Mouse (Mus musculus) naive thymus-derived CD4-positive, alpha-beta T cell, adult 2 months (primary cell): ENCODE data around the gene Tmem30c.
A peak's percentile ranks its signal among the peaks of the same experiment; 100 is the strongest.

Experiments
- DNase-seq: peaks from one replicate; pipeline ENCODE4 v3.0.0-alpha.2; 2011; ENCODE audit warnings: low read depth

The Tmem30c gene

DNA sequence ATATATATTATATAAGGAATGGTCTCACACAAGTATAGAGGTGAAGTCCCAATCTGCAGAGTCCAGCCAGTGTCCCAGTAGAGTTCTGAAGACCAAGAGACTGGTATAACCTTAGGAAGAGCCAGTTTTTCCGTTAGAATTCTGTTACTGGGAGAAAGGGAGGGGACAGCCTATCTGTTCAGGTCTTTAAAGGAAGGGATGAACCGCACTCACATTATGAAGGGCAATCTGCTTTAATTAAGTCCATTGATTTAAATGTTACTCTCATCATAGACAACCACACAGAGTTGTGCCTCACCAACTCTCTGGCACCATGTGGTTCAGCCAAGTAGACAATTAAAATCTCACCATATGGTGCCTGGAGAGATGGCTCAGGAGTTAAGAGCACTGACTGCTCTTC lies at the start of gene Tmem30c:
Gene Tmem30c (minus strand): TSS at position 101 of the 400 bp plus-strand sequence.
- no peak for DNase-seq

DNA sequence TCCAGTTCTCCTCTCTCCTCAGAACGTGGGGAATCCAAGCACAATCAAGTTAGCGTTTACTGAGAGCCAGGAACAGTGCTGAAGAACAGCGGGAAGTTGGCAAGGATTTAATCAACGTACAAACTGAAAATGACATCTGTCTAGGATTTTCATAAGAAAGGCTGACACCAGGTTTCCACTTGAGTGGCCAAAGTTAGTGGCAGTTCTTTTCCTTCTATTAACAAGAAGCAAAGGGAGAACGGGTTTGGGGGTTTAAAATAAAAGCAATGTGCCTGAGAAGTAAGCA lies 47.9 kb upstream of the Tmem30c start:
- no peak for DNase-seq

DNA sequence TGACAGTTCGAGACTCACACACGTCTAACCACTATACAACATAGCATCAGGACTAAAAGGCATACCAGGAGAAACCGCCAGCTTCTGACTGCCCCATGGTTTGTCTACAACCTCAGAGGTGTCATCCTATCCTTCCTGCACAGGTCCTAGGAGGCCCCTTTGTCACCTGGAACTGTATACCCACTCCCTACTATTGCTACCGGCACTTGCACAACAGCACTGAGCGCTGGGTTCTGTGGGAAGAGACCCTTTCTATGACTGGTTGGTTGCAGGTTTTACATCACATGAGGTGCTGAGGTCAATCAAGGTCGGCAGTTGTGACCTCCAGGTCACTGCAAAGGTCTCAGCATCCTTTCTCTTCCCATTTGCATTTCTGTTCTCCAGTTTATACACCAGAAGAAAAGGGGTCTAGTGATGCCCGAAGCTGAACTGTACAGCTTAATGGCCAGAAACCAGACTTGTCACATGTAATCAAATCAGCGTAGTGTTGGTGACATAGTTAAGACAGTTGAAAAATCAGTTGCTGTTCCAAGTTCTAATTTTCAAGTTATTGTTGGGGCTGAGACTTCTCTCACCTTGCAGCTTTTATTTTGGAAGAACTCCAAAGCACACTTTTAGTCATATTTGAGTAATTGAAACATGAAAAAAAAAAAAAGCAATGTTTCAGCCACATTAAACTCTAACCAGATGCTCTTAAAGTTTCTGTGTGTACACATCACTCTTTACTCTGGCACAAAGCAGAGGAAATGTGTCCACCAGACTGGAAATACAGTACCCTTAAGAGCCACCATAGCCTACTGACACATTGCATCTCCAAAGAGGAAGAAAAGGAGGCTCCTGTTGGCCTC lies 47.3 kb upstream of the Tmem30c start:
- no peak for DNase-seq

GRCm38 (mm10) chr16:57336770-57337423 lies 44.2 kb upstream of the Tmem30c start:
- peak; percentile 46 for DNase-seq

GRCm38 (mm10) chr16:57332301-57332700 lies 39.6 kb upstream of the Tmem30c start:
- no peak for DNase-seq

DNA sequence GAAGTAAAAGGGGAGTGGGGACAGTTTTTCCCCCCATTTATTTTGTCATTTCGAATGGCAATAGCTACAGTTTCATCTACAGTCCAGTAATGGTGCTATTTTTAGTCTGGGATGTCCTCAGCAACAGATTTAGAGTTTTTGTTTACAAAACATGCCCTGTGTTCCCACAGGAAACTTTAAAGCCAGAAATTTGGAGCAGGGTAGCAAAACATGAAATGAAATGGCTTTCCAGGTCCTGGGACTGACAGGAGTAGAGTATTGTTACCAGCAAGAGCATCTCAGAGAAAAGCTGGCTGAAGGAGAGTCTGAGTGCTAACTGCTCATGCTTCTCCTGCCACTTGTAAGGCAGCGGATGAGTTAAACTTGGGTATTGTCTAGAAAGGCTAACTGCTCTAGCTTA lies 37.4 kb upstream of the Tmem30c start:
- no peak for DNase-seq

DNA sequence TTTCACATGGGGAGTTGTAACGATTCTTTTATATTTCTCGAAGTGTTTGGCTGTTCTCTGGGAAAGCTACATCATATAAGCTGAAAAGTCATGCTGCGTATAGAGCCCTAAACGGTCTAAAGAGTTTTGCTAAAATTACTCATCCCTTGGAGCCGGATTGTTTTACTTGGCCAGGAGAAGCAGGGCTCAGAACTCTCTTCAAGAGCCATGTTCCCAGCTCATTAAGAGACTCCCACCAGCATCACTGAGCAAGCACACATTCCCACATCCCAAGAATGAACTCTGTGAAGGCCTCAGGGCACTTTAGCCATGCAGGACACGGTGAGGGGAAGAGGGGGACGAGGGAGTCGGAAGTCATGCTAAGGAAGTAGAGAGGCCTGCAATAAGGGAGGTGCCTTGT lies 36.4 kb upstream of the Tmem30c start:
- no peak for DNase-seq

DNA sequence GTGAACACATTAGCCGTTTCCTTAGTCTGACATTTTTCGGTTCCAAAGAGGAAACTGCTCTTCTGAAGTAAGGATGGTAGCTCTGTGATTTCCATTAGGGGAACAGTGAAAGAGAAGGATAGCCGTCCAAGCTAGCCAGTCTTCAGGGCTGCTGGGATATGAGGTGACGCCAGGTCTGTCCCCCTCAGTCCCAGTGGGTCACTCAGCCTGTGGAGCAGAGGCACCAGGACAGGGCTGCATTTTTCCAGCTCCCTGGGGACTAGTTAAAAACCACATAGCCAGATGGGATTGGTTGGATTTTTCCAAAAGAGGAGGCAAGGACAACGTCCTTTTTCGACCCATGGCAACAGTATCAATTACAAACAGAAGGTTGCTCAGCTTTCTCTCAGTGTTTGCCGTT lies 34.3 kb upstream of the Tmem30c start:
- DNase-seq: no peak

- peak; percentile 64 for DNase-seq
These were observed 26.8 kb upstream of the Tmem30c start for GRCm38 (mm10) chr16:57319284-57320124.

DNA sequence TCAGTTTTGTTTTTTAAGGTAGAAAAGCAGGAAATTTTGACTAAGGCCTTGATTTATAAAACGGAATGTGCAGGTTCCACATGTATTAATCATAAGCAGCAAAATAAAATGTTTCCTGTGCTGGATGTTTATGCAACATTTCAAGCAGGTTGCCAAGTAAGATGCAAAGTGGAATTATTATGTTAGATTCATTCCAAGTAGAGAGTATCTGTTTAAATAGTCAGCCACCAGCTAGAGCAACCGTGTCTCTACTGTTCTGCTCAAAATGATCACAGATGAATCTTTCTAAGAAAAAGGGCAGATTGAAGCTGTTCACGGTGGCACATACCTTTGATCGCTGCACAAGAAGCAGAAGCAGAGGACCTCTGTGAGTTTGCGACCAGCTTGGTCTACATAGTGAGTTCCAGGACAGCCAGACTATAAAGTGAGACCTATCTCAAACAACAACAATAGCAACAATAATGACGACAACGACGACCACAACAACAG lies 26.0 kb upstream of the Tmem30c start:
- DNase-seq: peak; percentile 7

- peak; percentile 52 for DNase-seq
These were observed 25.4 kb upstream of the Tmem30c start for GRCm38 (mm10) chr16:57317882-57318636.

DNA sequence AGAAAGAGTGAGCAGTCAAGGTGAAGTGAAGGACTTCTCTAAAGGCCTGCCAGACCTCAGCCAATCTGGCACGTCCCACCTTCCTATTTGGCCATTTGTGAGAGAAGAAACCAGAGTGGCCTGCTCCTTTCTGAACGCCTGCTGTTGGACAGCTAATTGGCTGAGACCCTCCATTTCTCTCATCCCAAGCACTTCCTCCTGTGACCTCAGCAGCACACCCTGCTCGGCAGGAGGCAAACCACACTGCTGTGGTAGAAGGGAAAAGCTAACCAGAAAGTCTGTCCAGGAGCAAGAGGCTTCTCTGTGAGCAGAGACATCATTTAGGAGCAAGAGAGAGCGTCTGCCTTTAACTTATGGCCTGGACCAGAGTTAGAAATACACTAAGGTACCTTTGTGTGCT lies 24.5 kb upstream of the Tmem30c start:
- DNase-seq: no peak

- DNase-seq: no peak
These were observed 22.4 kb upstream of the Tmem30c start for GRCm38 (mm10) chr16:57315026-57315425.

DNA sequence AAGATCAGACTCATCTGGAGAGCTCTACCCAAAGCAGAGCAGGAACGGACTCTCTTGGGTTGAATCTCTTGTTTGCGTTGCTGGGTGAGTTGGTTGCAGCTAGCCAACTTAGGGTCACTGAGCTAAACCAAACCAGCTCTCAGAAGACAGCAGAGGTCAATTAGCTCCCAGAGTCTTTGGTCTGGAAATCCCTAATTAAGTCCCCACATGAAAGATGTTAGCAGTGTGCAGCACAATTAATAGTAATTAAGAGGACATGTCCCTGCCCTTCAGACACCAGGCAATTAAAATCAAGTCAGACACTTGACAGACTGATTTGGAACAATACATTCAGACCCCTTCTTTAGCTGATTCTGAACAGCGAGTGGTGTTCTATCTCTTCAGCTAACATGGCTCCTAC lies 21.6 kb upstream of the Tmem30c start:
- no peak for DNase-seq

DNA sequence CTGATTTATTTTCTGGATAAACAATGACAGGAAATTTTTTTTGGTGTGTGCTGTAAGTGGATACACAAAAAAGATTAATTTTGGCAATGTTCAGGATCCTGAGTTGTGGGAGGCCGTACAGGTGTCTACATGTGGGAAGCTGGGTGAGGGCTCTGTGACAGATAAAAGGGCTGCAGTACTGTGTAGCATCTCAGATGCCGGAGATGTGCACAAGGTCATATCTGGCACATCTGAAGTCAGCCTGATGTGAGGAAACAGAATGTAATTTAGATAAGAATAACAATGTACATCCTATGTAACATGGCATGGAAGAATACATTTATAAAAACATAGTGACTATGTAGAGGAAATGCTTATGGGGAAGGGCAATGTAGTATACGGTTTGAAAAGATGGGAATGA lies 20.8 kb upstream of the Tmem30c start:
- no peak for DNase-seq

- DNase-seq: no peak
These were observed 19.5 kb upstream of the Tmem30c start for GRCm38 (mm10) chr16:57312130-57312529.

GRCm38 (mm10) chr16:57305463-57305862 lies 12.8 kb upstream of the Tmem30c start:
- no peak for DNase-seq

DNA sequence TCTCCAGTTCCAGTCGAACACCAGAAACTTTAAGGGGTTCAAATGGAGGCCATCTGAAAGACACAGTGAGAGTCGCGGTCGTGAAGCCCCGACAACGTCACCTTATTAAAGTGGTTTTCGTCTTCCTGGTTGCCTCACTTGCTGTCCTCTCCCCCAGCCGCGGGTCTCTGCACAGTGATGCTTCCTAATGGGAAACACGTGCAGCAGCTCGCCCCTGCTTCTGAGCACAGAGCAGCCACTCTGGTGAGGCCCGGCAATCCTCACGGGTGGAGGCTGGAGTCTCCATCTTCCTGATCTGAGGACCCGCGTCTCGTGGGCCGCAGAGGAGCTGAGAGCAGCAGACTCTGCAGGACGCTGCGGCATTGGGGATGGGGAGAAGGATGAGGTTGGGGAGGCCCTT lies 11.1 kb upstream of the Tmem30c start:
- DNase-seq: no peak

DNA sequence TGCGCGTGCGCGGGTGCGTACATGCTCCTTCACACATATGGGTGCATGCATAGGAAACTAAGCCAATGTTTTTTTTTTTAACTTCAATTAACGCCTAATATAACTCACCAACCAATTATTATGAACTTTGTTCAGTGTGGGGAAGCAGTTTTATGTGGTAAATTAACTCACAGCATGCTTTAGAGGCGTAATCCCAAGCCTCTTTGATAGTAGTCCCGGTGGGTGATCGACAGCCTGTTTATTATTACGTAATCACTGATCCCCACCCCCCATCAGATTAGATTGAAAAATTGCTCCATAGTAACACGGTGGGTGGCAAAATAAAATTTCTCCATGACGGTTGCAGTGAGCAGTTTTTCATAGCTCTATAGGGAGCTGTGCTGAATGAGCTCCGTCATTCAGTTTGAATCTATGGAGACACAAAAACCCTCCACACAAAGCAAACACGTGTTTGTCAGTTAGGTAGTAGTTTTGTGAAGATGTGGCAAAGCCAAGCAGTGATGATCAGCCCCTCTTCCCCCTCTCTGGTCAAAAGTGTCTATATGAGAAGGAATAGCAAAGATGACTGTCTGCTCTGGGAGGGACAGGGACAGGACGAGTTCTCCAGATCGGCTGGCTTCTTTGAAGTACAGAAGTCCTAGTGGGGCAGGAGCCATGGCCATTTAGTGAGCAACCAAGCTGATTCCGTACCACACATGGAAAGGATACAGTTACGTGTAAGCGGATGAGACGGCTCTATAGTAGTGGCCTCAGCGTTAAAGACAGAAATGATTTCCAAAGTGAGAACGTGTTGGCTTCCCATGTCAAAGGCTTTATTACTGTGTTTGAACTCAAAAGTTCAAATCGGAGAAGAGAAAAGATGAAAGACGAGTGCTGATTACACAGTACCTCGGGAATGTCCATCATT lies 10.4 kb upstream of the Tmem30c start:
- no peak for DNase-seq

GRCm38 (mm10) chr16:57301512-57302115 lies 8.9 kb upstream of the Tmem30c start:
- DNase-seq: peak; percentile 44
